Mouse (Mus musculus) lung, embryonic 14.5 days (tissue): ENCODE measurements around the gene Dcdc2b. TPM values are rescaled to one million over a fixed set of nuclear protein-coding genes. Genes with fewer than 3 reads are reported as not detected.
A peak's percentile ranks its signal among the peaks of the same experiment; 100 is the strongest.

Experiments used
- ATAC-seq: fragments of 200-750 bp; cut with Nextera tagmentation; 2 replicates; pipeline ENCODE4 v1.8.0; 2017; ENCODE audit warnings: mild to moderate bottlenecking, moderate TSS enrichment, moderate library complexity; ENCODE audit not compliant: insufficient read depth
- DNase-seq: peaks from one replicate; pipeline ENCODE4 v3.0.0-alpha.2; 2015
- H3K27ac ChIP-seq: fragments of 300-500 bp; sonication (generic); 2 replicates; pipeline ENCODE4 v1.5.1; 2014; ENCODE audit warnings: low read depth, mild to moderate bottlenecking, moderate library complexity
- H3K27me3 ChIP-seq: fragments of 300-500 bp; sonication (generic); 2 replicates; pipeline ENCODE4 v1.6.1; 2014; ENCODE audit warnings: low read length, control low read depth; ENCODE audit not compliant: insufficient read depth
- H3K36me3 ChIP-seq: fragments of 300-500 bp; sonication (generic); 2 replicates; pipeline ENCODE4 v1.6.1; 2014; ENCODE audit warnings: control low read depth; ENCODE audit not compliant: insufficient read depth
- H3K4me1 ChIP-seq: fragments of 300-500 bp; sonication (generic); 2 replicates; pipeline ENCODE4 v1.6.1; 2014; ENCODE audit warnings: antibody characterized with exemption, control low read depth; ENCODE audit not compliant: insufficient read depth
- H3K4me2 ChIP-seq: fragments of 300-500 bp; sonication (generic); 2 replicates; pipeline ENCODE4 v1.6.1; 2014; ENCODE audit warnings: mild to moderate bottlenecking
- H3K4me3 ChIP-seq: fragments of 300-500 bp; sonication (generic); 2 replicates; pipeline ENCODE4 v1.5.1; 2014; ENCODE audit warnings: low read depth, low read length
- H3K9ac ChIP-seq: fragments of 300-500 bp; sonication (generic); 2 replicates; pipeline ENCODE4 v1.6.1; 2014
- H3K9me3 ChIP-seq: fragments of 300-500 bp; sonication (generic); 2 replicates; pipeline ENCODE4 v1.6.1; 2016; ENCODE audit warnings: low read depth, low read length, control low read depth
- CTCF ChIP-seq: IDR thresholded peaks from 2 replicates; pipeline ENCODE4 v1.5.1; 2016; ENCODE audit warnings: antibody characterized with exemption, low read depth
- WGBS: fragments of 180-500 bp; shearing (Covaris S2); extraction: QIAGEN DNeasy Blood & Tissue Kit; methylation state at CpG from one replicate; pipeline ENCODE4 v1.1.7; 2014; 5-methylcytosine and 5-hydroxymethylcytosine counted together
- polyA plus RNA-seq: library from polyadenylated mRNA; unstranded; fragments of >200 nt; fragmentation: Nextera tagmentation; extraction: Ambion mirVana; gene quantifications from 2 replicates; pipeline ENCODE4 v1.2.1, GENCODE M21; 2014

Gene Dcdc2b
- polyA plus RNA-seq, 1 experiment from 2014 or later = 2.5 TPM

DNA sequence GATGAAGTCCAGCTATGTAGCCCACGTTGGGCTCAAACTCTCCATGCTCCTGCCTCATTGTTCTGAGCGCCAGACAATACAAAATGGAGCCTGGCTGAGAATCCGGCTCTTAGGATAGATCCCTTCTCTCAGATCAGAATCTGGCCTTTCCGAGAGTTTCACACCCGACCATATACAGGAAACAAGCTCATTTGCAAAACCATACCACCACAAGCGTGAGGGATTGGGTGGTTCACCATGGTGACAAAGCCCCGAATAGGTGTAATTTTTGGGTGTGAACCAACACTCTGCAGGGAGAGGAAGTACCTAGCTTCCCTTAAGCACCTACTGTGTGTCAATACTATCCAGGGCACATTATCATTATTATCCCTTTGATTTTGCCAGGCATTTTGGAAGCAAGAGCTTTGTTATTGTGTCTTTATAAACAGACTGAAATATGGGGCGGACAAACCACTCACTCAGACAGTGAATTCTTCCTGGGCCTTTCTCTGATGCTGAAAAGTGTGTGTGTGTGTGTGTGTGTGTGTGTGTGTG lies 42.4 kb downstream of the Dcdc2b start:
- Histone ChIP-seq H3K27me3 (no peaks in the 10 kb centered on the region), H3K36me3 (no peaks in the 10 kb centered on the region), H3K9ac (no peak overlapping the region), H3K4me3 (no peak overlapping the region), H3K4me1 (no peaks in the 10 kb centered on the region), H3K4me2 (no peak overlapping the region), H3K27ac (no peak overlapping the region), H3K9me3 (no peaks in the 10 kb centered on the region)
- 70% methylated on average over 8 of the region's 8 CpGs for WGBS
- DNase-seq (no peak), ATAC-seq (no peak)
- no peak for TF ChIP-seq CTCF

- WGBS = 85% methylated on average over 6 of the region's 6 CpGs
- no peak for TF ChIP-seq CTCF
- H3K36me3 ChIP-seq = no peaks in the 10 kb centered on the region
- ATAC-seq = no peak
- no peak overlapping the region for H3K4me2 ChIP-seq
- no peak overlapping the region for H3K27ac ChIP-seq
- DNase-seq = no peak
- no peak overlapping the region for H3K9ac ChIP-seq
- no peaks in the 10 kb centered on the region for H3K9me3 ChIP-seq
- no peak overlapping the region for H3K4me3 ChIP-seq
- H3K27me3 ChIP-seq = no peaks in the 10 kb centered on the region
- H3K4me1 ChIP-seq = no peaks in the 10 kb centered on the region
These were observed 44.0 kb downstream of the Dcdc2b start for GRCm38 (mm10) chr4:129570028-129570427.

DNA sequence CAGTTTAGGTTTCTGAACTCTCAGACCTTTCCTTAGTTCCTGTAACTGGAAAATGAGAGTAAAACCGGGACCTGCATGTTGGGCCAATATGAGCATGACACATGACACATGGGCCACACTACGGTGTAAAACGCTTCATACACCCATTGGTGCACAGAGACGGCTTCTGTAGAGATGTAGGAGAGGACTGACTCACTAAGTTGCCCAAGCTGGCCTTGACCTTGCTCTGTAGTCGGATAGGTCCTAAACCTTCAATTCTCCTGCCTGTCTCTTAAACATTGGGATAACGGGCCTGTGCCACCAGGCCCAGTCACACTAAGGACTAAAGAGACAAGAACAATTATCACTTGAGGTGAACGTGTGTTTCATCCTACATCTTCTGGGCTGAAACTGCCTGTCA lies 45.7 kb downstream of the Dcdc2b start:
- H3K27me3 ChIP-seq = no peaks in the 10 kb centered on the region
- ATAC-seq (no peak), DNase-seq (no peak)
- TF ChIP-seq CTCF = no peak
- no peaks in the 10 kb centered on the region for H3K9me3 ChIP-seq
- H3K4me3 ChIP-seq = no peak overlapping the region
- H3K4me1 ChIP-seq = no peaks in the 10 kb centered on the region
- no peak overlapping the region for H3K9ac ChIP-seq
- 90% methylated on average over 7 of the region's 7 CpGs for WGBS
- H3K27ac ChIP-seq = no peak overlapping the region
- H3K4me2 ChIP-seq = no peak overlapping the region
- H3K36me3 ChIP-seq = no peaks in the 10 kb centered on the region

DNA sequence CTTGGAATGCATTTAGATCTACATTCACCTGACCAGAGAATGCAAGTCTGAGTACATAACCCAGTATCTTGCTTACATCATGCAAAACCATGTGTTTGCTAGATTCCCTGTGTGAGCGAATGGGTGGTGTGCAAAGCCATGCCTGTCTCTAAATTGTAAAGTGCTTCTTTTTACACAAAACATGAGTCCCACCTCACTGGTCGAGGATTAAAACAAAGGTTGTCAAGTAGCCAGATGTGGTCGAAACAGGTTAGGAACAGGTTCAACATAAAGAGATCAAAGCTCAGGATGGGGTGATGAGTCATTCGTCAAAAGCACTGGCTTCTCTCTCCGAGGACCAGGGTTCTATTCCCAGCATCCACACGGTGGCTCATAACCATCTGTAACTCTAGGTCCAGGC lies 48.9 kb downstream of the Dcdc2b start:
- 74% methylated on average over 6 of the region's 6 CpGs for WGBS
- H3K36me3 ChIP-seq = no peaks in the 10 kb centered on the region
- H3K9ac ChIP-seq = no peak overlapping the region
- ATAC-seq (no peak), DNase-seq (no peak)
- no peak overlapping the region for H3K4me2 ChIP-seq
- H3K27me3 ChIP-seq = no peaks in the 10 kb centered on the region
- H3K9me3 ChIP-seq = no peaks in the 10 kb centered on the region
- no peak for TF ChIP-seq CTCF
- H3K4me3 ChIP-seq = no peak overlapping the region
- H3K27ac ChIP-seq = no peak overlapping the region
- no peaks in the 10 kb centered on the region for H3K4me1 ChIP-seq

DNA sequence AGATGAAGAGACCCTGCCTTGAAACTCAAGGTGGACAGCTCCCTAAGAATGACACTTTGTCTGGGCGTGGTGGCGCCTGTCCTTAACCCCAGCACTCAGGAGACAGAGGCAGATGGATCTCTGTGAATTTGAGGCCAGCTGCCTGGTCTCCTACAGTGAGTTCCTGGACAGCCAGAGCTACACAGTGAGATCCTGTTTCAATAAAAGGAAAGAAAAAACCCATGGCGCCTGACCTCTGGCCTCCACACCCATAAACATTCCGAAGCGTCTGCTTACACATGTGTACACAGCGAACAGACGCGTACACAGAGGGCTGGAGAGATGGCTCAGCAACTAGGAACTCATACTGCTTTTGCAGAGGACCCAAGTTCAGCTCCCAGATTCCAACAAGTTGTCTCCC lies 50.3 kb downstream of the Dcdc2b start:
- H3K9ac ChIP-seq = no peak overlapping the region
- no peaks in the 10 kb centered on the region for H3K9me3 ChIP-seq
- no peak overlapping the region for H3K4me2 ChIP-seq
- H3K27ac ChIP-seq = no peak overlapping the region
- H3K4me3 ChIP-seq = no peak overlapping the region
- WGBS = 26% methylated on average over 8 of the region's 8 CpGs
- no peaks in the 10 kb centered on the region for H3K27me3 ChIP-seq
- H3K36me3 ChIP-seq = no peaks in the 10 kb centered on the region
- H3K4me1 ChIP-seq = no peaks in the 10 kb centered on the region
- no peak for TF ChIP-seq CTCF
- DNase-seq (peak; percentile 59), ATAC-seq (no peak; the same call in 1 of the 2 replicates)

DNA sequence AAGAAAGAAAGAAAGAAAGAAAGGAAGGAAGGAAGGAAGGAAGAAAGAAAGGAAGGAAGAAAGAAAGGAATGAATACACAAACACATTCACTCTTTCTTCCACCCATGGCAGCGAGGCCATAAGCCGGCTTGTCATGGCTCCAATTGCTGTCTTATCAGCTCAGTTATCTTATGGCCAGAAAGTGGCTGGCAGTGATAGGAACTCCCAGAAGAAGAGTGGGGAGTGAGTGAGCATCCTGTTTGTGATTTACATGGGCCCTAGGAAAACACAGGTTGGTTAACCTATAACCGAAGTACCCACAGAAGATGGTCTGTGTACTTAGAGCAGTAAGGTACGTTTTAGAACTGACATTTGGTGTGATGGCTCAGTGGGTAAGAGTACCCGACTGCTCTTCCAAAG lies 52.9 kb downstream of the Dcdc2b start:
- 79% methylated on average over 5 of the region's 5 CpGs for WGBS
- Histone ChIP-seq H3K4me1 (peaks cover 6% of the 10 kb centered on the region), H3K9me3 (no peaks in the 10 kb centered on the region), H3K4me3 (no peak overlapping the region), H3K4me2 (no peak overlapping the region), H3K36me3 (no peaks in the 10 kb centered on the region), H3K9ac (no peak overlapping the region), H3K27ac (no peak overlapping the region), H3K27me3 (no peaks in the 10 kb centered on the region)
- no peak for ATAC-seq
- no peak for TF ChIP-seq CTCF
- DNase-seq = no peak

Other genes with a start within 250 kb of the Dcdc2b start
- 14.7 and 16.2 TPM in 2 replicates for gene Zbtb8a, start 236.1 kb downstream of the Dcdc2b start, polyA plus RNA-seq
- gene Zbtb8b, start 173.4 kb downstream of the Dcdc2b start, polyA plus RNA-seq = 1.3 and 2.8 TPM in 2 replicates
- 20.5 and 20.9 TPM in 2 replicates for gene Bsdc1, start 152.7 kb downstream of the Dcdc2b start, polyA plus RNA-seq
- not detected in 2 replicates for gene Tssk3, start 123.2 kb downstream of the Dcdc2b start, polyA plus RNA-seq
- gene Fam229a, start 123.1 kb downstream of the Dcdc2b start, polyA plus RNA-seq = not detected in 2 replicates
- 799 and 847 TPM in 2 replicates for gene Marcksl1, start 100.7 kb downstream of the Dcdc2b start, polyA plus RNA-seq
- 243 and 246 TPM in 2 replicates for gene Hdac1, start 71.5 kb downstream of the Dcdc2b start, polyA plus RNA-seq
- 5.7 and 7.8 TPM in 2 replicates for gene Lck, start 40.6 kb downstream of the Dcdc2b start, polyA plus RNA-seq
- gene Fam167b, start 35.7 kb downstream of the Dcdc2b start, polyA plus RNA-seq = 2.2 and 2.7 TPM in 2 replicates
- gene Eif3i, start 13.6 kb downstream of the Dcdc2b start, polyA plus RNA-seq = 308 and 316 TPM in 2 replicates
- gene Tmem234, start 13.6 kb downstream of the Dcdc2b start, polyA plus RNA-seq = 187 and 200 TPM in 2 replicates
- 23.6 and 25.8 TPM in 2 replicates for gene Iqcc, start 4.8 kb upstream of the Dcdc2b start, polyA plus RNA-seq
- gene Ccdc28b, start 9.7 kb upstream of the Dcdc2b start, polyA plus RNA-seq = 43.9 and 46.3 TPM in 2 replicates
- 100 and 109 TPM in 2 replicates for gene Txlna, start 26.8 kb upstream of the Dcdc2b start, polyA plus RNA-seq
- 12.3 and 14.9 TPM in 2 replicates for gene Kpna6, start 58.5 kb upstream of the Dcdc2b start, polyA plus RNA-seq
- 28.7 TPM in 2 replicates for gene Tmem39b, start 82.6 kb upstream of the Dcdc2b start, polyA plus RNA-seq
- 139 and 144 TPM in 2 replicates for gene Khdrbs1, start 128.0 kb upstream of the Dcdc2b start, polyA plus RNA-seq
- 291 and 336 TPM in 2 replicates for gene Ptp4a2, start 197.0 kb upstream of the Dcdc2b start, polyA plus RNA-seq